Mouse (Mus musculus) small intestine, adult 2 months (tissue): Measurements from ENCODE around the gene Ttl.

Experiments
- CTCF ChIP-seq: fragments of 200-500 bp; IDR thresholded peaks from 2 replicates; pipeline ENCODE4 v1.5.1; 2012; ENCODE audit warnings: low read depth, mild to moderate bottlenecking, control low read depth, inconsistent platforms, low read length, moderate library complexity, mixed read lengths; ENCODE audit not compliant: insufficient replicate concordance, insufficient read length; ENCODE audit errors: extremely low read depth
- POLR2A ChIP-seq: fragments of 200-500 bp; IDR thresholded peaks from 2 replicates; pipeline ENCODE4 v1.6.1; 2012; ENCODE audit warnings: low read depth, mild to moderate bottlenecking, control low read depth, inconsistent platforms, low read length, moderate library complexity

DNA sequence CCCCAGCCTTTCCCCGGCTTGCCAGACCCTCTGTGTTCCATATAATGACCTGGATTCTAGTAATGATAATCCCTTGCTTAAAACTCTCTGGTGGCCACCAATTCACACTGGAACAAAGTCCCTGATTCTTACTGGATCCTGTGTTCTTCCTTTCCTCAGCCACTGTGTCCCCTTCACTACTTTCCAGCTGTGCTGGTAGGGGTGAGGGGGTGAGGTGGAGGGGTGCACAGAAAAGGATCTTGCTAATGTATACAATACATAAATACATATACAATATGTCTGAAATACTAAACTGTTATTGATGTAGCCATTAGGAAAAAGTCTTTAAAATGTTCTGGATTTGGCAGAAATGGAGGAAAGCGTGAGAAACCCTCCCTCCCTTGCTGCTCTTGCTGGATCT, 65.0 kb downstream of the Ttl start:
- TF ChIP-seq CTCF (no peak), POLR2A (no peak)
